Comparison of ENCODE assay signal across 19 mouse cellular contexts in the genomic region with DNA sequence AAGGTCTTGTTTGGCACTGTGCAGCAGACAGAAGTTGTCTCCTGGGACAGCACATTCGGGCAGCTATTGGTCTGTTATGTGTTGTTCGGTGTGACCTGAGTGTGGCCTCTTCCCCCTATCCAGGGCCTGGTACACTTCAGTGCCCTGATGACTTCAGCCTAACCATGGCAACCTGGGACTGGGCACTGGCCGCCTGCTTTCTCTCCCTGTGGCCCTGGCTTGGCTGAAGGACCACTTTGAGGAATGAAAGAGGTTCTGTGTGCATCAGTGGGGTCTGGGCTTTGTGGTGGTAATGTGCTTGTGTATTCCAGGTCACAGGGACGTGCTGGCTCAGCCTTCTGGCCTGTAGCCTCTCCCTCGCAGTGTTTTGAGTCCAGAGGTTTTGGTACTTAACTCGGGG. TPM values are rescaled to one million over a fixed set of nuclear protein-coding genes. Genes with fewer than 3 reads are reported as not detected.
DNase-seq lines count a peak whose midpoint lies in the region; ATAC-seq lines count a peak whose summit lies in the region.
"Had no signal": no experiment of that assay in that cellular context is flagged by ENCODE, and none has a peak within 500 bp of the region (broad histone marks: within the 10 kb centered on the region; RNA-seq: fewer than 3 reads in every experiment).

No protein-coding gene starts in this region.

- H3K4me1 ChIP-seq in hindbrain, embryonic 14.5 days (replicated peaks; ENCODE audit: control insufficient read depth, insufficient read depth, low read length), result no peaks in the 10 kb centered on the region
- H3K4me1 ChIP-seq in hindbrain, embryonic 11.5 days (replicated peaks; ENCODE audit: control insufficient read depth, insufficient read depth, low read length), result no peaks in the 10 kb centered on the region
- H3K4me1 ChIP-seq in neural tube, embryonic 14.5 days (ENCODE audit: control insufficient read depth, insufficient read depth, low read length), result no peaks in the 10 kb centered on the region
- H3K4me1 ChIP-seq: embryonic facial prominence, embryonic 10.5 days; limb, embryonic 10.5 days; liver, embryonic 13.5 days had no signal

- 61% methylated on average over 6 of the region's 6 CpGs for WGBS in hindbrain, embryonic 14.5 days
- WGBS in hindbrain, embryonic 11.5 days, result 76% methylated on average over 6 of the region's 6 CpGs
- WGBS in neural tube, embryonic 14.5 days, result 63% methylated on average over 6 of the region's 6 CpGs

- H3K36me3 ChIP-seq in hindbrain, embryonic 14.5 days (replicated peaks; ENCODE audit: control insufficient read depth, insufficient read depth), result no peaks in the 10 kb centered on the region
- no peaks in the 10 kb centered on the region for H3K36me3 ChIP-seq in hindbrain, embryonic 11.5 days (ENCODE audit: control insufficient read depth, insufficient read depth, low read length)
- H3K36me3 ChIP-seq in neural tube, embryonic 14.5 days (ENCODE audit: control insufficient read depth, insufficient read depth, low read length), result no peaks in the 10 kb centered on the region
- H3K36me3 ChIP-seq: embryonic facial prominence, embryonic 10.5 days; limb, embryonic 10.5 days; liver, embryonic 13.5 days; neural tube, embryonic 13.5 days had no signal

- no peak overlapping the region for H3K4me3 ChIP-seq in hindbrain, embryonic 14.5 days (replicated peaks; ENCODE audit: low read length)
- H3K4me3 ChIP-seq in hindbrain, embryonic 11.5 days (ENCODE audit: low read depth, low read length), result no peak overlapping the region
- H3K4me3 ChIP-seq in neural tube, embryonic 14.5 days (ENCODE audit: low read depth, low read length), result no peak overlapping the region
- H3K4me3 ChIP-seq: embryonic facial prominence, embryonic 10.5 days; limb, embryonic 10.5 days; liver, embryonic 13.5 days; neural tube, embryonic 13.5 days had no signal

- H3K27me3 ChIP-seq in hindbrain, embryonic 14.5 days (ENCODE audit: control insufficient read depth, insufficient read depth, low read length), result peaks cover 9% of the 10 kb centered on the region
- H3K27me3 ChIP-seq in hindbrain, embryonic 11.5 days (ENCODE audit: control insufficient read depth, insufficient read depth, low read length), result peaks cover 14% of the 10 kb centered on the region
- H3K27me3 ChIP-seq in neural tube, embryonic 14.5 days (ENCODE audit: control insufficient read depth, insufficient read depth, low read length), result 0 out of 2 replicates have a peak, but pooled peaks cover 4% of the 10 kb centered on the region

- no peak overlapping the region for H3K9ac ChIP-seq in hindbrain, embryonic 14.5 days
- no peak overlapping the region for H3K9ac ChIP-seq in hindbrain, embryonic 11.5 days (ENCODE audit: low read depth, low read length)
- no peak overlapping the region for H3K9ac ChIP-seq in neural tube, embryonic 14.5 days (replicated peaks; ENCODE audit: low read depth, low read length)
- H3K9ac ChIP-seq: liver, embryonic 13.5 days; neural tube, embryonic 13.5 days had no signal

- no peak overlapping the region for H3K27ac ChIP-seq in hindbrain, embryonic 14.5 days
- H3K27ac ChIP-seq in hindbrain, embryonic 11.5 days (ENCODE audit: low read depth, low read length), result no peak overlapping the region
- no peak overlapping the region for H3K27ac ChIP-seq in neural tube, embryonic 14.5 days (ENCODE audit: low read depth, low read length)
- H3K27ac ChIP-seq: embryonic facial prominence, embryonic 10.5 days; limb, embryonic 10.5 days; liver, embryonic 13.5 days; neural tube, embryonic 13.5 days had no signal

- no peaks in the 10 kb centered on the region for H3K9me3 ChIP-seq in hindbrain, embryonic 14.5 days (ENCODE audit: control insufficient read depth, low read length)
- H3K9me3 ChIP-seq in hindbrain, embryonic 11.5 days (ENCODE audit: control insufficient read depth, low read length), result no peaks in the 10 kb centered on the region
- H3K9me3 ChIP-seq in neural tube, embryonic 14.5 days (ENCODE audit: control insufficient read depth, low read length), result no peaks in the 10 kb centered on the region
- H3K9me3 ChIP-seq: embryonic facial prominence, embryonic 10.5 days; limb, embryonic 10.5 days; liver, embryonic 13.5 days; neural tube, embryonic 13.5 days had no signal

- DNase-seq in hindbrain, embryonic 14.5 days (ENCODE audit: low spot score), result no peak
- DNase-seq in hindbrain, embryonic 11.5 days (ENCODE audit: low spot score), result no peak
- no peak for DNase-seq in neural tube, embryonic 10.5 days (ENCODE audit: extremely low spot score, low spot score)
- DNase-seq in layer of hippocampus, postnatal 10 days (ENCODE audit: low spot score in 2 of 2), result peak; percentile 42 to 66
- DNase-seq in right cerebral cortex, postnatal 25 days, result peak; percentile 29
- DNase-seq in adrenal gland, adult 8-10 months, result no peak
- DNase-seq: adrenal gland, postnatal 36 days; heart, adult 18-20 months; liver, embryonic 13.5 days; lung, postnatal 10 days had no signal

- H3K4me2 ChIP-seq in hindbrain, embryonic 14.5 days (replicated peaks), result no peak overlapping the region
- H3K4me2 ChIP-seq in hindbrain, embryonic 11.5 days (replicated peaks; ENCODE audit: low read depth, low read length), result no peak overlapping the region
- no peak overlapping the region for H3K4me2 ChIP-seq in neural tube, embryonic 14.5 days (ENCODE audit: low read depth, low read length)
- H3K4me2 ChIP-seq: liver, embryonic 13.5 days; neural tube, embryonic 13.5 days had no signal

- ATAC-seq in hindbrain, embryonic 14.5 days (ENCODE audit: low FRiP score), result peak; percentile 52; the same call in 1 of the 2 replicates
- ATAC-seq in hindbrain, embryonic 11.5 days (ENCODE audit: low FRiP score), result no peak
- ATAC-seq in neural tube, embryonic 14.5 days (ENCODE audit: low read depth), result peak; percentile 44; the same call in 1 of the 2 replicates
- ATAC-seq in monocyte, adult 5-6 weeks (replicated peaks; ENCODE audit: insufficient number of reproducible peaks, low FRiP score, low TSS enrichment, poor library complexity, severe bottlenecking), result no peak

RNA-seq across cellular contexts. Expression of gene Wfs1, which starts 46.2 kb away (rescaled TPM):
- 6.8 and 8.4 TPM in 2 replicates for polyA plus RNA-seq in hindbrain, embryonic 14.5 days (2014; fragmentation: Nextera tagmentation; extraction: Ambion mirVana)
- polyA plus RNA-seq in hindbrain, embryonic 11.5 days (2014; fragmentation: Nextera tagmentation; extraction: Ambion mirVana), result 6.0 and 7.0 TPM in 2 replicates
- 7.4 and 9.6 TPM in 2 replicates for polyA plus RNA-seq in neural tube, embryonic 14.5 days (2014; fragmentation: Nextera tagmentation; extraction: Ambion mirVana)
- 10 to 100 TPM; 65.9 to 91.7 TPM for total RNA-seq in layer of hippocampus, postnatal 10 days (2021)
- 1.2 to 2.3 TPM (median 2.1 TPM) in 3 replicates for total RNA-seq in monocyte, adult 5-6 weeks (2017)
- 100 to 1,000 TPM in 2 of 4 experiments, 10 to 100 TPM in 2; 36.1 to 156 (median 79.3) TPM for total RNA-seq in adrenal gland, adult 8-10 months (2022)
- total RNA-seq: MEL had no signal

RNA-seq across cellular contexts. Expression of gene Gm1043, which starts 50.0 kb away (rescaled TPM):
- polyA plus RNA-seq in hindbrain, embryonic 14.5 days (2014; fragmentation: Nextera tagmentation; extraction: Ambion mirVana), result 1.7 and 2.0 TPM in 2 replicates
- 0.09 and 0.14 TPM in 2 replicates for polyA plus RNA-seq in hindbrain, embryonic 11.5 days (2014; fragmentation: Nextera tagmentation; extraction: Ambion mirVana)
- polyA plus RNA-seq in neural tube, embryonic 14.5 days (2014; fragmentation: Nextera tagmentation; extraction: Ambion mirVana), result 2.0 and 2.6 TPM in 2 replicates
- total RNA-seq in layer of hippocampus, postnatal 10 days (2021), result 10 to 100 TPM; 16.5 to 18.4 TPM
- 0.43 to 7.4 TPM (median 1.8 TPM) in 3 replicates for total RNA-seq in monocyte, adult 5-6 weeks (2017)
- 1 to 10 TPM in 2 of 4 experiments, under 1 TPM in 2; 0.44 to 1.7 (median 1.1) TPM for total RNA-seq in adrenal gland, adult 8-10 months (2022)
- total RNA-seq: MEL had no signal
- polyA plus RNA-seq: embryonic facial prominence, embryonic 10.5 days; heart, embryonic 16.5 days; intestine, embryonic 14.5 days; kidney, embryonic 16.5 days; limb, embryonic 10.5 days; liver, embryonic 13.5 days had no signal

Comparison
In these comparisons a context has a peak if more than half of its experiments do, and no peak if none do; other contexts are left out.
1. ATAC-seq: peak in hindbrain, embryonic 14.5 days (single experiment) and neural tube, embryonic 14.5 days (single experiment); none in hindbrain, embryonic 11.5 days (single experiment) and monocyte, adult 5-6 weeks (single experiment).
2. DNase-seq: peak in layer of hippocampus, postnatal 10 days (2 of 2) and right cerebral cortex, postnatal 25 days (single experiment); none in hindbrain, embryonic 14.5 days (single experiment), hindbrain, embryonic 11.5 days (single experiment), neural tube, embryonic 10.5 days (single experiment) and adrenal gland, adult 8-10 months (single experiment).
3. RNA of gene Wfs1, which starts 46.2 kb away (total RNA-seq): 36.1 to 156 TPM in adrenal gland, adult 8-10 months and 65.9 to 91.7 TPM in layer of hippocampus, postnatal 10 days; 1.2 to 2.3 TPM in monocyte, adult 5-6 weeks; every median in the first group is over 10 times any median in the second.